Mouse (Mus musculus): ENCODE measurements around the gene Znrf2.

Znrf2 gene

DNA sequence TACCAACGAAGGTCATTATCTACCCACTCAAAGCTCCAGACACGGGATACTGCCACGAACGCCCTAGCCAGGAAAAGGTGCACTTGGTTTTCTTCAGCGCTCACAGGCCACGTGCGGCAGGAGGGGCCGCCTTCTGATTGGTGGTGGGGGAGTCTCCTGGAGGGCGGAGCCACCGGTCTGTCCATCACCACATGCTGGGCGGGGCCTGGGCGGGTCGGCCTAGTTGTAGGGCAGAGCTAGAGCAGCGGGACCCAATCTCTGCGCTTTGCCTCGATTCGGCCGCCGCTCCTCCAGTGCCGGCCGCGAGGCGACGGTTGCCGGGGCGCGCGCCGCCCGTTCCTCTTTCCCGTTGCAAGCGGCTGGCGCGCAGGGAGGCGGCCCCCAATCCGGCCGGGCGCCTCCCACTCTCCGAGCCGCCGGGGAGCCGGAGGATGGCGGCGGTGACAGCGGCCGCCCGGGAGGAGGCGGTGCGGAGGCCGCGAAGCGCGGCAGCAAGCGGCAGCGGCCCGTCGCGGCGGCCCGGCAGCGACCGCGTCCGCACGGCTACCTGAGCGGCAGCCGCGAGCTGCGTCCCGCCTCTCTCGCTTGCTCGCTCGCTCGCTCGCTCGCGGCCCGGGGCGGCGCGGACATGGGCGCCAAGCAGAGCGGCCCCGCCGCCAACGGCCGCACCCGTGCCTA lies at the start of gene Znrf2:
Znrf2 (plus strand) TSS at position 529 of the 678 bp plus-strand sequence.
- peak; percentile 55 for DNase-seq (ENCODE audit: extremely low read depth, low read depth, low spot score)

DNA sequence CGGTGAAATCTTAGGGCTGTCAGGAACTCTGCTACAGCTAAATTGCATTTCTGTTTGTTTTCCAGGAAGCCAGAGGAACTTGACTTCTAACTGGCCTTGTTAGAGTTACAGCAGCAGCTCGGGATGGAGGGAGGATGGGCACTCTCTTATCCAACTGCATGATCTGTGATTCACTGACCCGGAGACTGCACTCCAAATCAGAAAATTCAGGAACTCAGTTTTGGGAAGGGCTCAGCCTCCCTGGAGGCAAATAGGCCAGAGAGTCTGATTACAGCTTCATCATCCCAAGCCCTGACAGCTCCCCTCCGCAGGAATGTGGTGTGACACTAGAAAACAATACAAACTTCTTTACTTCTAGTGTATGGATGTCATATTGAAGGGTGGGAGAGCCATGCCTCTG lies 49.0 kb upstream of the Znrf2 start:
- DNase-seq (ENCODE audit: extremely low read depth, low read depth, low spot score), result no peak

DNA sequence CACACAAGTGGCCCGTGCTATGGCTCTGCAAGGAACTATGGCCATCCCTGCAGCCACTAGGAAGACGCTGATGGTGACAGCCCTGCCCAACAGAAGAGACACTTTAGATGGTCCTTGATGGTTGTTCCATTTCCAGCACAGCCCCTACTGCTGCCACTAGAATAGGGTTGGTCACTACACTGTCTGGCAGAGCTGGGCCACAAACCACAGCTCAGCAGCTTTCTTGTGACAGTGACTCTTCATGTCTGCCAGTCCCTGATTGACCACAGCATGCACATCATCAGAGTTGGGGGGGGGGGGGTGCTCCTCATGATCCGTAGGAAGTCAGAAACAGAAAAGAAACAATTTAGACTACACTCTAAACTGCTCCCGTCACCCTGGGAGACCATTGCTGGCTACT lies 46.0 kb upstream of the Znrf2 start:
- DNase-seq (ENCODE audit: extremely low read depth, low read depth, low spot score), result no peak

GRCm38 (mm10) chr6:54771171-54771570 lies 45.5 kb upstream of the Znrf2 start:
- DNase-seq (ENCODE audit: extremely low read depth, low read depth, low spot score), result no peak

DNA sequence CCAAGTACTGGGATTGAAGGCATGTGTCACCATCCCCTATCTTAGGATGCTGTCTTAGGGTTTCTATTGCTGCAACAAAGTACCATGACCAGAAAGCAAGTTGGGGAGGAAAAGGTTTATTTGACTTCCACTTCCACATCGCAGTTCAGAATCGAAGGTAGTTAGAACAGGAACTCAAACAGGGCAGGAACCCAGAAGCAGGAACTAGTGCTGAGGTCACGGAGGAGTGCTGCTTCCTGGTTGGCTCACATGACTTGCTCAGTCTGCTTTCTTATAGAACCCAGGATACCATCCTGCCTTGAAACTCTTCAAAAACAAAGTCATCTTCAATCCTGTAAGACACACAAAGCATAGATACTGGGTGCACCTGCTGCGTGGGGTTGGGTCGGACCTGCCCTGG lies 44.6 kb upstream of the Znrf2 start:
- no peak for DNase-seq (ENCODE audit: extremely low read depth, low read depth, low spot score)

GRCm38 (mm10) chr6:54775739-54776138 lies 41.0 kb upstream of the Znrf2 start:
- DNase-seq (ENCODE audit: extremely low read depth, low read depth, low spot score), result no peak

DNA sequence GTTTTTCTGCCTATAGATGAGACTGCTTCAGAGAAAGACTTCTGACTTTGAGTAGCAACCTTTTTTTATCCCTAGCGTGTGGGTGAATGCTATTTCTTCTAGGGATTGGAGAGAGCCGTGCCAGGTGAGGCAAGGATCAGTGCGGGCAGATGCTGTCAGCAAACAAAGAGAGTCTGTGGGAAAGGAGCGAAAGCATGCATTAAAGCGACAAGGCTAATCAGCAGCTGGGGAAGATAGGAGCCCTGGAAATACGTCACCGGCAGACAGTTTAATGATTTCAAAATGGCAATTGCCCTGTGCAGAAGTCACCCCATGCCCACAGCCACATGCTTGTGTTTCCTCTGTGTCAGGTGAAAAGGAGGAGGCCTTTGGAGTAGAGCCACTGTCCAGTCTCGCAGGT lies 39.1 kb upstream of the Znrf2 start:
- DNase-seq (ENCODE audit: extremely low read depth, low read depth, low spot score), result no peak

DNA sequence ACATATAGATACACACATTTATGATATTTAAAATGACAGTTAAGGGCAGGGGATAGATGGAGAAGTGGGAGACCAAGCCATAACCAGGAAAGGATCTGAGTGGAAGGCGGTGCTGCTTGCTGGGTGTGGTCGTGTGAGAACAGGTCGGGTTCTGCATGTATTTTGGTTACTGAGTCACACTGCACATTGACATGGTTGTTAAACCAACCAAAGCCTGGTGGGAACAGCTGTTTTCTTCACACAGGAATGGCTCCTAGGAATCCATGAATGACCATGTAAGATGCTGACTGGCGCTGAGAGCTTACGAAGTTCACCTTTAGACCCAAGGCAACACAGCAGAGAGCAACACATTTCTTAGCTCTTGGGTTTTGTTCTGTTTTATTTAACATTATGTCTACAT lies 36.7 kb upstream of the Znrf2 start:
- DNase-seq (ENCODE audit: extremely low read depth, low read depth, low spot score), result no peak

DNA sequence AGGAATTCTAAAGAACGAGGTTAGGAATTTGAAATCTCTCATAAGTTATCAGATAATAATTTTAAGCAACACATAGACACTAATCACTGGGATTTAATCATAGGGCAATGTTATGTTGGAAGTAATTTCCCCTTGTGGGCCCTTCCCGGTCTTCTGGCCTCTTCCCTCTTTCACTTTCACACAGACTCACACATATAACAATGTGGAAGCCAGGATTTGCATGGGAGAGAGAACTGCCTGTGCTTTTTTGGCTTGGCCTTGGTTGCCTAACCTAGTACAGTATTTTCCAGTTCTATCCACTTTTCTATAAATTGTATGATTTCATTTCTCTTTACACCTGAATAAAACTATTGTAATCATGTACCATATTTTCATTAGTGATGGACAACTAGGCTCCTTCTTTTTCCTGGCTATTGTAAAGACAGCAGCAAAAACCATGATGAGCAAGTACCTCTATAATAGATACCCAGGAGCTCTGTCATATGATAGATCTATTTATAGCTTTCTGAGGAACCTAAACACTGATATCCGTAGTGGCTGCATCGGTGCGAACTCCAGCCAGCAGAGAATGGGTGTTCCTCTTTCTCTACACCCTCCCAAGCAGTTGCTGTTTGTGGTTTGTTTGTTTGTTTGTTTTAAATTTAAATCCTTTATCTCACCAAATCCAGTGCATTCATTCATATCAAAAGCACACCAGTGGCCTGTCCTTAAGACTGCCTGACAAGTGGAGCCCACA lies 36.0 kb upstream of the Znrf2 start:
- no peak for DNase-seq (ENCODE audit: extremely low read depth, low read depth, low spot score)

DNA sequence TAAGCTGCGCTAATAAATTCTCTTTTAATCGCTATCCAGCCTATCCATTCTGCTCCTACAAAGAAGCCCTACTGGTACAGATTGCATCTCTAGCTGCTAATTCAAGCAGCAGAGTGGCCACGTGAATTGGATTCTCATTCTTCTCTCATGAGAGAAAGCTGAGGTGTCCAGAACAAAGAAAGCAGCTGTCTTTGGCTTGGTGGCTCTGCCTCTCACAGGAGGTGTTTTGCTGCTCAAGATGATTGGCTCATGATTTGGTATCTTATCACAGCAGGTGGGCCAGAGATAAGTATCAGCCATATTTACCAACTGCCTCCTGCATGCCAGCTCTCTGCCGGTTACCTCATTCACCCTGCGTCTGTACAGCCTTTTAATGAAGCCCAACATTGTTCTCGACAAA lies 34.8 kb upstream of the Znrf2 start:
- DNase-seq (ENCODE audit: extremely low read depth, low read depth, low spot score), result no peak

DNA sequence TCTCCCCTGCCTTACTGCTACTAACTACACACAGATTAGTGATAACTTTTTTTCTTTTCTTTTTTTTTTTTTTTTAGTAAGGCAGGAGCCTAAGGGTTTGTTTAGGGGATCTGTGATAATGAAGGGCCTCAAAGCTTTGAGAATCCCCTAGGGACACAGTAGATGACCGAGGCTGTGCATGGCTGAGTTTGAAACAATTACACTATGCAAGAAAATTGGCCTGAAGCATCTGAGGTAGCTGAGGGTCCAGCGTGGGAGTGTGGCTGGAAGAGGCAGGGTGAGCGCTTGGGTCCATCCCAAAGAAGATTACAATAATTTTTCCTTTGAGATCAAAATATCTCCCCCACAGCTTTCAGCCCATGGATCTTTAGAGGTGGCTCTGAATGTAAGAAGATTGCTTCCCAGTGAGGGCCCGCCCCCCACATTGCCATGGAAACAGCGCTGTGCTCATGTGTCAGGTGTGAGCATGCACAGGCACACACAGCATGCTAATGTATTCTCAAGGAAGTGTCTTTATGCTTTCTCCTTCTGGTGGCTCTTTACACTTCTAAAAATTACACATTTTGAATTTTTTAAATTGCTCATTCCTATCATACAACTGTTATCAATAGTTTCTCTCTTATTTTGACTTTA lies 31.5 kb upstream of the Znrf2 start:
- DNase-seq (ENCODE audit: extremely low read depth, low read depth, low spot score), result no peak

- no peak for DNase-seq (ENCODE audit: extremely low read depth, low read depth, low spot score)
Measured at GRCm38 (mm10) chr6:54786766-54787165, 29.9 kb upstream of the Znrf2 start.

- DNase-seq (ENCODE audit: extremely low read depth, low read depth, low spot score), result no peak
Measured at GRCm38 (mm10) chr6:54788493-54788892, 28.2 kb upstream of the Znrf2 start.

DNA sequence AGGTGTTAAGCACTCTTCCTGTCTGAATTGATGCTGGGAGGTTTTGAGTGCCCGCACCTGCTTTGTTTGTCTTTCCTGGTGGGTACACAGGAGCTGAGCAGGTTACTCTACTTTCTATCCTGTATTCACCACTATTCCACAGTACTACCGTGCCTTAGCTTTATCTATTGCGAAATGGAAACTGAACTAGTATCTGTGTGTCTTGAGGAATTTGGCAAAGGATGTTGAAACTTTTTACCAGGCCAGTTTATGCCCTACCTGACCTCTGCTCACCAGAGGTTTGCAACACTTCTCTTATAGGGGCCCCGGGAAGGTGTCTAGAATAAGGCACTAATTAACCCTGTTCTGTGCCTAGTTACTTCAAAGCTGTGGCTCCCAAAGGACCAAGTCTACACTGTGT lies 27.6 kb upstream of the Znrf2 start:
- DNase-seq (ENCODE audit: extremely low read depth, low read depth, low spot score), result no peak

GRCm38 (mm10) chr6:54790071-54790470 lies 26.6 kb upstream of the Znrf2 start:
- DNase-seq (ENCODE audit: extremely low read depth, low read depth, low spot score), result no peak

- DNase-seq (ENCODE audit: extremely low read depth, low read depth, low spot score), result no peak
Measured at GRCm38 (mm10) chr6:54793853-54794252, 22.9 kb upstream of the Znrf2 start.

DNA sequence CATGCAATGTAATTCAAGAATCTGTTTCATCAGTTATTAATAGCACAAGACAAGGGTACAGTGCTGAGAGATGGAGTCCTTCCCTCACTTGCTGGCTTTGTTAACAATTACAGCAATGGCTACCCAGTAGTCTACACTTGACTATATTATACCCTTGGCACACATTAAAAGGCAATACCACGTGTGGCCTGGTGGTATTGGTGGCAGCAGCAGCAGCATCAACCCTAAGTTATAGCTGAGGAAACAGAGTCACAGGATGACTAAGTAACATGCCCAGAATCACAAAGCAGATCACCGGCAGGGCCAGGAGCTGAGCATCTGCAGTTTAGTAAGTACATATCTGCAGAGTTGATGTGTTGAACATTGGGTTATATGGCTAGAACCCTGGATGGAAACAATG lies 22.3 kb upstream of the Znrf2 start:
- DNase-seq (ENCODE audit: extremely low read depth, low read depth, low spot score), result no peak

- no peak for DNase-seq (ENCODE audit: extremely low read depth, low read depth, low spot score)
Measured at GRCm38 (mm10) chr6:54794991-54795390, 21.7 kb upstream of the Znrf2 start.

DNA sequence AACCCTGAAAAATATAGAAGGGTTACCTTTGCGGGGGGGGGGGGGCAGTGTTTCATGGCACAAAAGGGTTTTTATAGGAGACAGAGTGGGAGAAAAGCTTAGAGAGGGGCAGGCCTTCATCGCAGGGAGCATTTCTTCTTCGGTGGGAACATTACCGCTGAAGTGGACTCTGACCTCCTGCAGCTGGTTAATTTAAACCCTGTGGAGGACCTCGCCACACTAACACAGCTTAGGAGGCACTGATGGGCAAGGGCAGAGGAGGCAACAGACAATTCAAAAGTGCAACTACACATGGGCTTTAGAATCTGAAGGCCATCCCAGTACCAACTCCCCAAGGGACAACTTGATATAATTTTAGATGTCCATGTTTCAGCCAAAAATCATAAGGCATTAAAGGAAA lies 20.7 kb upstream of the Znrf2 start:
- DNase-seq (ENCODE audit: extremely low read depth, low read depth, low spot score), result no peak

GRCm38 (mm10) chr6:54802348-54802747 lies 14.4 kb upstream of the Znrf2 start:
- DNase-seq (ENCODE audit: extremely low read depth, low read depth, low spot score), result no peak

DNA sequence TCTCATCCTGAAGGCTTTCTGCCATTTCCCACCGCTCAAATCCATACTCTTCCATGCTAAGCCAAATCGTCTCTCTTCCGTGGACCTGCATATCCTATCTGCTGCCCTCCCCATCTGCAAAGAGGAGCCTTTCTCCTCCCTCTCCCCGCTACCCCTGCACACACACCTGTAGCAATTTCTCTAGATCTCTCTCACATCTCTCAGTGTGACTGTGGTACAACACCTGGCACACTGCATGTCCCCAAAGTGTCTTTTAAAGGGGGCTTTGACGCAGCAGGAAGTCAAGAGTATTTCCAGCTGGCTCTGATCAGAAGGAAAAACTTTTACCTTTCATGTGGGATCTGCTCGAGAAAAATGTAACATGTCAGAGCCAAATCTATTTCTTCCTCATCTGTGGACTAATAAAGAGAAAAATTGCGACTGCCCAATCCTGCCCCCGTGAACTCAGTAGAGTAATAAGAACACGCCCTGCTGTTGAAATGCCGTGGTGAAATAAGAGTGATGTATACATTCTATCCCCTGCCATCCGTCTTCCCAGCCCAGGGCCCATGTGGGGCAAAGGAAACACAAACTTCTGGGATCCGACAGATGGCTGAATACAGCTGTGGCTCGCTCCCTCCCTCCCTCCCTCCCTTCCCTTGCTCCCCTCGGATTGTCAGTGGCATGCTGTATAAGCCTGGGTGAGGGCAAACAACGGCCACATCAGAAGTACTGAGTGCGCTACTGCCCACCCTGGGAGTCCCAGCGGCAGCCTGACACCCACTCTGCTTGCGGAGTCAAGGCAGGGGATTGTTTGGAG lies 12.5 kb upstream of the Znrf2 start:
- DNase-seq (ENCODE audit: extremely low read depth, low read depth, low spot score), result no peak

Measured in fat pad, adult 2 months (tissue).